In genomic region chr19:61261241-61261640, GRCm38 (mm10) we compare ENCODE assay signal across 45 mouse cellular contexts. TPM values are rescaled to one million over a fixed set of nuclear protein-coding genes. Genes with fewer than 3 reads are reported as not detected.
"Had no signal": no experiment of that assay in that cellular context is flagged by ENCODE, and none has a peak within 500 bp of the region (broad histone marks: within the 10 kb centered on the region; RNA-seq: fewer than 3 reads in every experiment).

No protein-coding gene starts in this region.

- H3K9me3 ChIP-seq: limb, embryonic 10.5 days; limb, embryonic 12.5 days; limb, embryonic 13.5 days; limb, embryonic 15.5 days; liver, embryonic 12.5 days; liver, embryonic 13.5 days; liver, embryonic 15.5 days; lung, embryonic 15.5 days; megakaryocyte, embryonic 14.5 days; midbrain, embryonic 10.5 days; midbrain, embryonic 12.5 days; midbrain, embryonic 13.5 days; midbrain, embryonic 15.5 days had no signal

- H3K4me3 ChIP-seq: limb, embryonic 10.5 days; limb, embryonic 12.5 days; limb, embryonic 13.5 days; limb, embryonic 15.5 days; liver, embryonic 12.5 days; liver, embryonic 13.5 days; liver, embryonic 15.5 days; lung, embryonic 15.5 days; megakaryocyte, embryonic 14.5 days; midbrain, embryonic 10.5 days; midbrain, embryonic 12.5 days; midbrain, embryonic 13.5 days; midbrain, embryonic 15.5 days; myocyte had no signal

- H3K27me3 ChIP-seq: limb, embryonic 12.5 days; limb, embryonic 13.5 days; limb, embryonic 15.5 days; liver, embryonic 12.5 days; liver, embryonic 13.5 days; liver, embryonic 15.5 days; lung, embryonic 15.5 days; midbrain, embryonic 12.5 days; midbrain, embryonic 13.5 days; midbrain, embryonic 15.5 days had no signal

- H3K27ac ChIP-seq: limb, embryonic 10.5 days; limb, embryonic 12.5 days; limb, embryonic 13.5 days; limb, embryonic 15.5 days; liver, embryonic 12.5 days; liver, embryonic 13.5 days; liver, embryonic 14.5 days; liver, embryonic 15.5 days; lung, embryonic 15.5 days; macrophage; midbrain, embryonic 10.5 days; midbrain, embryonic 12.5 days; midbrain, embryonic 13.5 days; midbrain, embryonic 15.5 days had no signal

- H3K9ac ChIP-seq: limb, embryonic 12.5 days; limb, embryonic 13.5 days; limb, embryonic 15.5 days; liver, embryonic 12.5 days; liver, embryonic 13.5 days; liver, embryonic 14.5 days; liver, embryonic 15.5 days; liver, postnatal 0 days; lung, embryonic 14.5 days; lung, embryonic 15.5 days; midbrain, embryonic 12.5 days; midbrain, embryonic 13.5 days; midbrain, embryonic 15.5 days had no signal

- H3K4me2 ChIP-seq: limb, embryonic 12.5 days; limb, embryonic 13.5 days; limb, embryonic 15.5 days; liver, embryonic 11.5 days; liver, embryonic 12.5 days; liver, embryonic 13.5 days; liver, embryonic 15.5 days; lung, embryonic 14.5 days; lung, embryonic 15.5 days; midbrain, embryonic 11.5 days; midbrain, embryonic 12.5 days; midbrain, embryonic 13.5 days; midbrain, embryonic 15.5 days had no signal

- H3K4me1 ChIP-seq: limb, embryonic 10.5 days; limb, embryonic 12.5 days; limb, embryonic 13.5 days; limb, embryonic 15.5 days; lung, embryonic 15.5 days; midbrain, embryonic 10.5 days; midbrain, embryonic 12.5 days; midbrain, embryonic 13.5 days; midbrain, embryonic 15.5 days had no signal

- ATAC-seq: liver, embryonic 12.5 days; liver, postnatal 0 days; lung, postnatal 0 days; midbrain, embryonic 13.5 days; midbrain, embryonic 15.5 days; midbrain, embryonic 16.5 days had no signal

- H3K36me3 ChIP-seq: limb, embryonic 10.5 days; limb, embryonic 12.5 days; limb, embryonic 13.5 days; limb, embryonic 15.5 days; liver, embryonic 12.5 days; liver, embryonic 13.5 days; liver, embryonic 15.5 days; lung, embryonic 15.5 days; midbrain, embryonic 10.5 days; midbrain, embryonic 12.5 days; midbrain, embryonic 13.5 days; midbrain, embryonic 15.5 days had no signal

- DNase-seq: left cerebral cortex, postnatal 4 days; liver; liver, embryonic 13.5 days; liver, postnatal 0 days; lung, adult 18-20 months; lung, adult 2 months; lung, embryonic 14.5 days; lung, postnatal 10 days; lung, postnatal 14 days; lung, postnatal 36 days; lung, postnatal 4 days; midbrain, embryonic 14.5 days had no signal

RNA-seq across cellular contexts. Expression of gene Gm21060, which starts 35.6 kb away (rescaled TPM):
- total RNA-seq: left cerebral cortex, postnatal 10 days; left cerebral cortex, postnatal 14 days; left cerebral cortex, postnatal 25 days; left cerebral cortex, postnatal 36 days; left cerebral cortex, postnatal 4 days; liver, adult 2 months; megakaryocyte progenitor cell, adult 5-6 weeks; megakaryocyte, adult 5-6 weeks; megakaryocyte-erythroid progenitor cell, adult 5-6 weeks; midbrain, postnatal 0 days; monocyte, adult 5-6 weeks had no signal
- polyA plus RNA-seq: limb, embryonic 10.5 days; limb, embryonic 11.5 days; limb, embryonic 12.5 days; limb, embryonic 13.5 days; limb, embryonic 14.5 days; limb, embryonic 15.5 days; liver, adult 2 months; liver, embryonic 11.5 days; liver, embryonic 12.5 days; liver, embryonic 13.5 days; liver, embryonic 14.5 days; liver, embryonic 15.5 days; liver, embryonic 16.5 days; liver, postnatal 0 days; lung, adult 2 months; lung, embryonic 14.5 days; lung, embryonic 15.5 days; lung, postnatal 0 days; macrophage; midbrain, embryonic 10.5 days; midbrain, embryonic 11.5 days; midbrain, embryonic 12.5 days; midbrain, embryonic 13.5 days; midbrain, embryonic 14.5 days; midbrain, embryonic 15.5 days; midbrain, embryonic 16.5 days; midbrain, postnatal 0 days; myocyte; neural tube, embryonic 11.5 days had no signal
